Mouse (Mus musculus) CH12.LX (cell line): ENCODE data around the gene Map7d1. TPM values are rescaled to one million over a fixed set of nuclear protein-coding genes. Genes with fewer than 3 reads are reported as not detected.

Source experiments
- DNase-seq: peaks from one replicate; pipeline ENCODE4 v3.0.0-alpha.2; 2013; ENCODE audit errors: extremely low read depth
- H3K27ac ChIP-seq: 2 replicates; pipeline ENCODE4 v1.5.1; 2012; ENCODE audit warnings: low read depth, mild to moderate bottlenecking, control low read depth, moderate library complexity; ENCODE audit not compliant: insufficient read depth
- H3K27me3 ChIP-seq: replicated peaks from 2 replicates; pipeline ENCODE3; 2012; ENCODE audit warnings: inconsistent platforms
- H3K36me3 ChIP-seq, 2 experiments: replicated peaks in 1 of 2; 2 replicates each; pipeline versions ENCODE3 to v1.6.1; 2012; ENCODE audit warnings: inconsistent platforms in 1 of 2, low read length in 1 of 2, mild to moderate bottlenecking in 1 of 2, mixed read lengths in 1 of 2, moderate library complexity in 1 of 2; ENCODE audit not compliant: control insufficient read depth in 1 of 2, insufficient read depth in 1 of 2
- H3K4me1 ChIP-seq, 2 experiments: 2 replicates each; pipeline ENCODE4 v1.6.1; 2012; ENCODE audit warnings: inconsistent platforms in 1 of 2, moderate library complexity in 1 of 2; ENCODE audit not compliant: insufficient read depth in 2 of 2, control insufficient read depth in 1 of 2
- H3K4me2 ChIP-seq: 2 replicates; pipeline ENCODE4 v1.6.1; 2012; ENCODE audit warnings: low read depth, mild to moderate bottlenecking, control low read depth; ENCODE audit not compliant: poor library complexity, insufficient read depth, severe bottlenecking
- H3K4me3 ChIP-seq, 3 experiments: fragments of 150-350 bp in 1 of 3; sonication (generic) in 1 of 3; replicated peaks in 1 of 3; 2 replicates each; pipeline versions ENCODE3 to v1.5.1; 2011 to 2012; ENCODE audit warnings: low read depth in 2 of 3, low read length in 2 of 3, mild to moderate bottlenecking in 2 of 3, moderate library complexity in 2 of 3, control low read depth in 1 of 3, improper control_type of control experiment in 1 of 3, inconsistent platforms in 1 of 3, mixed read lengths in 1 of 3; ENCODE audit not compliant: poor library complexity in 1 of 3
- H3K79me2 ChIP-seq: replicated peaks from 2 replicates; pipeline ENCODE4 v1.6.1; 2012; ENCODE audit warnings: mild to moderate bottlenecking, moderate library complexity; ENCODE audit not compliant: control insufficient read depth, poor library complexity, insufficient read depth, severe bottlenecking; ENCODE audit errors: extremely low read depth
- H3K9ac ChIP-seq: 2 replicates; pipeline ENCODE4 v1.6.1; 2012; ENCODE audit warnings: low read depth, mild to moderate bottlenecking, control low read depth, moderate library complexity; ENCODE audit not compliant: insufficient read depth
- H3K9me3 ChIP-seq: replicated peaks from 2 replicates; pipeline ENCODE3; 2012; ENCODE audit warnings: low read length, inconsistent platforms, mixed read lengths
- BHLHE40 ChIP-seq: IDR thresholded peaks from 2 replicates; pipeline ENCODE4 v1.6.1; 2011; ENCODE audit warnings: mild to moderate bottlenecking, low read depth, low read length, improper control_type of control experiment
- CHD2 ChIP-seq: IDR thresholded peaks from 2 replicates; pipeline ENCODE4 v1.6.1; 2011; ENCODE audit warnings: low read length, improper control_type of control experiment
- E2F4 ChIP-seq: IDR thresholded peaks from 2 replicates; pipeline ENCODE4 v1.6.1; 2011; ENCODE audit warnings: low read depth, low read length, improper control_type of control experiment; ENCODE audit not compliant: insufficient replicate concordance
- ETS1 ChIP-seq: conservative IDR thresholded peaks from 2 replicates; pipeline ENCODE4 v1.6.1; 2012; ENCODE audit warnings: low read depth, mild to moderate bottlenecking, inconsistent platforms, low read length, improper control_type of control experiment, moderate library complexity
- GABPA ChIP-seq: IDR thresholded peaks from 2 replicates; pipeline ENCODE4 v1.6.1; 2012; ENCODE audit warnings: low read depth, low read length, improper control_type of control experiment, inconsistent platforms; ENCODE audit not compliant: insufficient replicate concordance
- HCFC1 ChIP-seq: IDR thresholded peaks from 2 replicates; pipeline ENCODE4 v1.6.1; 2012; ENCODE audit warnings: low read depth, mild to moderate bottlenecking, inconsistent platforms, low read length, improper control_type of control experiment
- JUN ChIP-seq: IDR thresholded peaks from 2 replicates; pipeline ENCODE4 v1.6.1; 2011; ENCODE audit warnings: low read depth, mild to moderate bottlenecking, low read length, improper control_type of control experiment, moderate library complexity; ENCODE audit not compliant: insufficient read depth
- MAFK ChIP-seq: IDR thresholded peaks from 2 replicates; pipeline ENCODE4 v1.6.1; 2011; ENCODE audit warnings: low read length, improper control_type of control experiment; ENCODE audit not compliant: insufficient replicate concordance
- MAX ChIP-seq: IDR thresholded peaks from 2 replicates; pipeline ENCODE4 v1.6.1; 2011; ENCODE audit warnings: low read length, improper control_type of control experiment
- MAZ ChIP-seq: IDR thresholded peaks from 2 replicates; pipeline ENCODE4 v1.6.1; 2012; ENCODE audit warnings: low read depth, mild to moderate bottlenecking, inconsistent platforms, low read length, improper control_type of control experiment, moderate library complexity
- MEF2A ChIP-seq: IDR thresholded peaks from 2 replicates; pipeline ENCODE4 v1.6.1; 2014; ENCODE audit warnings: low read depth, mild to moderate bottlenecking, inconsistent platforms, low read length, improper control_type of control experiment, borderline replicate concordance
- MXI1 ChIP-seq: IDR thresholded peaks from 2 replicates; pipeline ENCODE4 v1.6.1; 2011; ENCODE audit warnings: mild to moderate bottlenecking, low read depth, low read length, improper control_type of control experiment
- MYC ChIP-seq: IDR thresholded peaks from 2 replicates; pipeline ENCODE4 v1.6.1; 2011; ENCODE audit warnings: low read depth, mild to moderate bottlenecking, improper control_type of control experiment, low read length
- PAX5 ChIP-seq: IDR thresholded peaks from 2 replicates; pipeline ENCODE4 v1.6.1; 2012; ENCODE audit warnings: low read length, inconsistent platforms, mixed read lengths
- POLR2A ChIP-seq: IDR thresholded peaks from 2 replicates; pipeline ENCODE4 v1.6.1; 2011; ENCODE audit warnings: low read depth, mild to moderate bottlenecking, improper control_type of control experiment, low read length
- POLR2AphosphoS2 ChIP-seq: IDR thresholded peaks from 2 replicates; pipeline ENCODE4 v1.6.1; 2011; ENCODE audit warnings: low read depth, low read length, improper control_type of control experiment
- RAD21 ChIP-seq: IDR thresholded peaks from 2 replicates; pipeline ENCODE4 v1.6.1; 2011; ENCODE audit warnings: low read depth, mild to moderate bottlenecking, low read length, improper control_type of control experiment, moderate library complexity
- RCOR1 ChIP-seq: conservative IDR thresholded peaks from 2 replicates; pipeline ENCODE4 v1.6.1; 2012; ENCODE audit warnings: low read depth, mild to moderate bottlenecking, inconsistent platforms, low read length, improper control_type of control experiment
- SMC3 ChIP-seq: IDR thresholded peaks from 2 replicates; pipeline ENCODE4 v1.6.1; 2011; ENCODE audit warnings: low read depth, low read length, improper control_type of control experiment
- TBP ChIP-seq: conservative IDR thresholded peaks from 2 replicates; pipeline ENCODE4 v1.6.1; 2011; ENCODE audit warnings: low read depth, low read length, improper control_type of control experiment
- TCF12 ChIP-seq: IDR thresholded peaks from 2 replicates; pipeline ENCODE4 v1.6.1; 2014; ENCODE audit warnings: low read depth, mild to moderate bottlenecking, inconsistent platforms, low read length, improper control_type of control experiment
- ZMIZ1 ChIP-seq: IDR thresholded peaks from 2 replicates; pipeline ENCODE4 v1.6.1; 2012; ENCODE audit warnings: low read depth, mild to moderate bottlenecking, inconsistent platforms, low read length, improper control_type of control experiment
- ZNF384 ChIP-seq: IDR thresholded peaks from 2 replicates; pipeline ENCODE4 v1.6.1; 2012; ENCODE audit warnings: low read depth, low read length, improper control_type of control experiment, inconsistent platforms
- dilution Hi-C: fragments of 300-500 bp; cut with MboI; formaldehyde crosslinking; loops from 2 replicates; pipeline ENCODE4 v1.14.3; 2020; ENCODE audit warnings: low sequenced_read_pairs; ENCODE audit not compliant: extremely low pct_unique_long_range_greater_than_20kb, extremely low pct_ligation_motif_present
- in situ Hi-C: fragments of 300-500 bp; cut with MboI; formaldehyde crosslinking; loops from 3 replicates; pipeline ENCODE4 v1.14.3; 2019; ENCODE audit warnings: low sequenced_read_pairs, low pct_ligation_motif_present, low pct_unique_long_range_greater_than_20kb, mixed read lengths
- polyA plus RNA-seq: library from polyadenylated mRNA; unstranded; fragments of >175 nt; gene quantifications from 2 replicates; pipeline ENCODE4 v1.2.1, GENCODE M21; 2012; ENCODE audit warnings: low read depth; ENCODE audit not compliant: insufficient read length
- total RNA-seq, 2 experiments: library from RNA; depleted of rRNA; stranded (reverse); fragments of 300-350 nt in 1 of 2; fragments of >200 nt in 1 of 2; gene quantifications; 2 replicates each; pipeline ENCODE4 v1.2.3; 2012 to 2014

The Map7d1 gene
- total and polyA plus RNA-seq, 3 experiments: 12.5 to 62.2 (median 17.9) TPM

DNA sequence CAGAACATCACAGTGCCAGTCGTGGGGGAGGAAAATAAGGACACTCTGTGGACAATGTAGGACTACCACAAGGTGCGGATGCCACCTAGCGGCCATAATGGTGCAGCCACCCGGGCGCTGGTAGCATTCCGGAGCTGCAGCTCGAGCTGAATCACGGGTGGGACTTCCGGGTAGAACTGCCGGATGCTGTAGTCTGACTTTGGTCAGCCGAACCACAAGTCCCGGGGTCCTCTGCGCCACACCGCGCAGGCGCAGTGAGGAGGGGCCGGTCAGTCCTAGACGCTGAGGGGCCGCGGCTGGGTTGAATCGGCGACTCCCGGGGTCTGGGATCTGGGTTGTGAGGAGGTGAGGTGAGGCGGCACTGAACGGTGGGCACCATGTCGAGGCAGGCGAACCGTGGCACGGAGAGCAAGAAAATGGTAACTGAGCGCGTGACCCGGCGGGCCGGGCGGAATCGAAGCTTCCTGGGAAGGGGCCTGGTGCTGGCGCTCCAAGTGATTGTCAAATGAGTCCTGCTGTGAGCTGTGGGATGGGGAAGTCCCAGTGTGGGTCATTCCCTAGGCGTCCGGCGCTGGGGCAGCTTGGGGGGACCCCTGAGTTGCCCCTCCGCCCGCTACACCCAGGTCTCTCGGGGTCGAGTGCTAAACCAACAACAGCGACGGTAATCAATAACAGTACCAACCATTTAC is 6.1 kb upstream of the Map7d1 start, which contains the start of gene Trappc3 (continued):
- TF ChIP-seq HCFC1: peak; percentile 99
- peak; percentile 72; the same call in 1 of the 2 replicates for TF ChIP-seq CHD2
- 0 out of 2 replicates have a peak, but pooled peaks have one; percentile 42 for TF ChIP-seq MXI1
- no peak for TF ChIP-seq ZNF384
- no peak for TF ChIP-seq MYC
- TF ChIP-seq MAX: peak; percentile 29; the same call in 1 of the 2 replicates
- TF ChIP-seq POLR2AphosphoS2: no peak
- TF ChIP-seq E2F4: no peak
- peak; percentile 83; the same call in 1 of the 2 replicates for TF ChIP-seq RCOR1
- no peak for TF ChIP-seq PAX5
- TF ChIP-seq SMC3: peak; percentile 100

DNA sequence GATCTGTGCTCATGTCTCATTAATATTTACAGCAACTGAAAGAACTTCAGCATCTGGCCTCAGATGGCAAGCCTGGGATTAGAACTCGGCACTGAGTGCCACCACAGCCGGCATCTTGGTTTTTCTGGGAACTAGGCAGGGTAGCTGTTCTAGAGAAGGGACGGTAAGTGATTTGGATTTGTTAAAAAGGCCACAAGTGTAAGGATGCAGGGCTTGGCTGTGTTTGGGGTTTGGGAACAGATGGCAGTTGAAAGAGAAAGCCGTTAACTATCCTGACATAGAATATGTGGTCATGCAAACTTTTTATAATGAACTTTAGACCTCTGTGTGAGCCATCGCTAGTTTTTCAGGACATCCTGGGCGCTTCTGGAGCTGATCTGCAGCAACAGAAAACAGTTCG is 5.5 kb upstream of the Map7d1 start:
- DNase-seq: peak; percentile 16
- peak overlapping the region; percentile 98 for H3K4me2 ChIP-seq
- H3K79me2 ChIP-seq: peaks cover 7% of the 10 kb centered on the region
- dilution Hi-C loops: no loop called here
- H3K9ac ChIP-seq: no peak overlapping the region
- H3K36me3 ChIP-seq: peaks cover 0 to 28% of the 10 kb centered on the region in 2 experiments
- H3K4me3 ChIP-seq: peak overlapping the region in 2 of 3 experiments; percentile 10 to 86
- TF ChIP-seq MAFK (no peak), MAZ (no peak), RAD21 (no peak), TBP (no peak), HCFC1 (no peak), POLR2A (no peak), BHLHE40 (no peak), GABPA (no peak), ZMIZ1 (no peak), TCF12 (no peak), RCOR1 (no peak), ETS1 (no peak), JUN (no peak), MEF2A (no peak), CHD2 (no peak)
- TF ChIP-seq, all 38 proteins: peak for 0
- Histone ChIP-seq H3K27me3 (no peaks in the 10 kb centered on the region), H3K27ac (peak overlapping the region; percentile 76; the same call in 1 of the 2 replicates), H3K4me1 (peaks cover 23 to 43% of the 10 kb centered on the region in 2 experiments), H3K9me3 (no peaks in the 10 kb centered on the region)
- in situ Hi-C loops: loop anchor here (5.0 kb wide), 1 partner anchor 34 kb away; no protein-coding TSS in a partner anchor
